Mouse (Mus musculus) heart, postnatal 0 days (tissue): Measurements from ENCODE around the gene Usp49.

Experiments
- CTCF ChIP-seq: IDR thresholded peaks from 2 replicates; pipeline ENCODE4 v1.5.1; 2016; ENCODE audit warnings: antibody characterized with exemption, control low read depth, low read depth
- EP300 ChIP-seq: IDR thresholded peaks from 2 replicates; pipeline ENCODE4 v1.6.1; 2016; ENCODE audit warnings: antibody characterized with exemption, low read depth

- no peak for TF ChIP-seq CTCF
- no peak for TF ChIP-seq EP300
Measured at GRCm38 (mm10) chr17:47694442-47694502, 63.8 kb downstream of the Usp49 start, which contains the start of gene Gm21981.
